ENCODE assay signal across 8 mouse cellular contexts in genomic region chr11:59786444-59787198, GRCm38 (mm10). TPM values are rescaled to one million over a fixed set of nuclear protein-coding genes. Genes with fewer than 3 reads are reported as not detected.
A peak's percentile ranks its signal among the peaks of the same experiment; 100 is the strongest.
DNase-seq lines count a peak whose midpoint lies in the region; ATAC-seq and TF ChIP-seq lines count a peak whose summit lies in the region.

No protein-coding gene starts in this region.

- peak overlapping the region; percentile 83 for H3K4me2 ChIP-seq in kidney, postnatal 0 days (ENCODE audit: low read length)
- peak overlapping the region; percentile 93 for H3K4me2 ChIP-seq in embryonic facial prominence, embryonic 15.5 days (replicated peaks)
- H3K4me2 ChIP-seq in limb, embryonic 13.5 days (replicated peaks): peak overlapping the region; percentile 97
- peak overlapping the region; percentile 90 for H3K4me2 ChIP-seq in neural tube, embryonic 12.5 days (replicated peaks)

- H3K27me3 ChIP-seq in kidney, postnatal 0 days (ENCODE audit: insufficient read depth, low read length): no peaks in the 10 kb centered on the region
- 0 out of 2 replicates have a peak, but pooled peaks cover 2% of the 10 kb centered on the region for H3K27me3 ChIP-seq in embryonic facial prominence, embryonic 15.5 days
- peaks cover 6% of the 10 kb centered on the region for H3K27me3 ChIP-seq in limb, embryonic 13.5 days
- H3K27me3 ChIP-seq in neural tube, embryonic 12.5 days (replicated peaks): peaks cover 6% of the 10 kb centered on the region

- no peaks in the 10 kb centered on the region for H3K36me3 ChIP-seq in kidney, postnatal 0 days (ENCODE audit: insufficient read depth, low read length)
- peaks cover 10% of the 10 kb centered on the region; the same call in 1 of the 2 replicates for H3K36me3 ChIP-seq in embryonic facial prominence, embryonic 15.5 days
- peaks cover 6% of the 10 kb centered on the region for H3K36me3 ChIP-seq in limb, embryonic 13.5 days
- peaks cover 6% of the 10 kb centered on the region for H3K36me3 ChIP-seq in neural tube, embryonic 12.5 days

- H3K27ac ChIP-seq in kidney, postnatal 0 days: no peak overlapping the region
- H3K27ac ChIP-seq in embryonic facial prominence, embryonic 15.5 days (replicated peaks): no peak overlapping the region
- H3K27ac ChIP-seq in limb, embryonic 13.5 days: no peak overlapping the region
- no peak overlapping the region for H3K27ac ChIP-seq in neural tube, embryonic 12.5 days

- intact Hi-C loops in left cerebral cortex, postnatal 25 days (cut with DNase I): no loop called here

- no peaks in the 10 kb centered on the region for H3K9me3 ChIP-seq in kidney, postnatal 0 days (replicated peaks; ENCODE audit: low read length)
- no peaks in the 10 kb centered on the region for H3K9me3 ChIP-seq in embryonic facial prominence, embryonic 15.5 days (replicated peaks)
- H3K9me3 ChIP-seq in limb, embryonic 13.5 days: no peaks in the 10 kb centered on the region
- no peaks in the 10 kb centered on the region for H3K9me3 ChIP-seq in neural tube, embryonic 12.5 days

- H3K9ac ChIP-seq in kidney, postnatal 0 days (ENCODE audit: low read depth, low read length): peak overlapping the region; percentile 49; the same call in 1 of the 2 replicates
- H3K9ac ChIP-seq in embryonic facial prominence, embryonic 15.5 days: peak overlapping the region; percentile 12; the same call in 1 of the 2 replicates
- H3K9ac ChIP-seq in limb, embryonic 13.5 days: peak overlapping the region; percentile 75
- peak overlapping the region; percentile 47; the same call in 1 of the 2 replicates for H3K9ac ChIP-seq in neural tube, embryonic 12.5 days

- peak; percentile 16; the same call in 1 of the 2 replicates for ATAC-seq in kidney, postnatal 0 days (replicated peaks; ENCODE audit: low FRiP score, low read depth)
- ATAC-seq in embryonic facial prominence, embryonic 15.5 days (ENCODE audit: insufficient number of reproducible peaks, low FRiP score, low TSS enrichment, low read depth): no peak
- no peak for ATAC-seq in limb, embryonic 13.5 days (ENCODE audit: low FRiP score, low read depth)
- 0 out of 2 replicates have a peak, but pooled peaks have one; percentile 44 for ATAC-seq in neural tube, embryonic 12.5 days (ENCODE audit: low FRiP score, low read depth)

- no peak for TF ChIP-seq CTCF in kidney, postnatal 0 days (IDR thresholded peaks at IDR 0.05; ENCODE audit: low read depth)

- DNase-seq in kidney, postnatal 0 days (ENCODE audit: low spot score): no peak
- no peak for DNase-seq in kidney, adult 9 months
- no peak for DNase-seq in left cerebral cortex, postnatal 25 days (ENCODE audit: low spot score in 2 of 2)
- no peak for DNase-seq in cerebellum, adult 9-10 months
- DNase-seq in right cerebral cortex, postnatal 25 days: no peak

- H3K4me1 ChIP-seq in kidney, postnatal 0 days (replicated peaks; ENCODE audit: insufficient read depth, low read length): no peaks in the 10 kb centered on the region; the same call in 1 of the 2 replicates
- peaks cover 9% of the 10 kb centered on the region for H3K4me1 ChIP-seq in embryonic facial prominence, embryonic 15.5 days
- H3K4me1 ChIP-seq in limb, embryonic 13.5 days: peaks cover 10% of the 10 kb centered on the region
- H3K4me1 ChIP-seq in neural tube, embryonic 12.5 days: peaks cover 7% of the 10 kb centered on the region

- H3K4me3 ChIP-seq in kidney, postnatal 0 days (replicated peaks; ENCODE audit: low read depth, low read length): peak overlapping the region; percentile 37
- H3K4me3 ChIP-seq in embryonic facial prominence, embryonic 15.5 days (replicated peaks): peak overlapping the region; percentile 49
- H3K4me3 ChIP-seq in limb, embryonic 13.5 days: peak overlapping the region; percentile 55
- peak overlapping the region; percentile 34; the same call in 1 of the 2 replicates for H3K4me3 ChIP-seq in neural tube, embryonic 12.5 days

- WGBS in kidney, postnatal 0 days: 39% methylated on average over 15 of the region's 15 CpGs
- WGBS in embryonic facial prominence, embryonic 15.5 days: 51% methylated on average over 15 of the region's 15 CpGs
- 52% methylated on average over 15 of the region's 15 CpGs for WGBS in limb, embryonic 13.5 days
- WGBS in neural tube, embryonic 12.5 days: 57% methylated on average over 15 of the region's 15 CpGs

RNA-seq across cellular contexts. Expression of gene Pld6, which starts 0.8 kb away (rescaled TPM):
- 2.9 and 3.1 TPM in 2 replicates for polyA plus RNA-seq in kidney, postnatal 0 days (2015; fragmentation: Nextera tagmentation; extraction: Ambion mirVana)
- polyA plus RNA-seq in embryonic facial prominence, embryonic 15.5 days (2015; fragmentation: Nextera tagmentation; extraction: Ambion mirVana): 2.8 and 3.8 TPM in 2 replicates
- polyA plus RNA-seq in limb, embryonic 13.5 days (2015; fragmentation: Nextera tagmentation; extraction: Ambion mirVana): 4.7 and 4.9 TPM in 2 replicates
- 1.0 and 1.7 TPM in 2 replicates for polyA plus RNA-seq in neural tube, embryonic 12.5 days (2016; fragmentation: Nextera tagmentation; extraction: Ambion mirVana)
- total RNA-seq in left cerebral cortex, postnatal 25 days (2021): 1 to 10 TPM in 1 of 2 experiments, under 1 TPM in 1; 0.46 to 1.5 TPM

RNA-seq across cellular contexts. Expression of gene Flcn, which starts 23.2 kb away (rescaled TPM):
- 30.6 and 31.7 TPM in 2 replicates for polyA plus RNA-seq in kidney, postnatal 0 days (2015; fragmentation: Nextera tagmentation; extraction: Ambion mirVana)
- polyA plus RNA-seq in embryonic facial prominence, embryonic 15.5 days (2015; fragmentation: Nextera tagmentation; extraction: Ambion mirVana): 36.6 and 38.9 TPM in 2 replicates
- 38.4 and 40.8 TPM in 2 replicates for polyA plus RNA-seq in limb, embryonic 13.5 days (2015; fragmentation: Nextera tagmentation; extraction: Ambion mirVana)
- 33.3 and 34.4 TPM in 2 replicates for polyA plus RNA-seq in neural tube, embryonic 12.5 days (2016; fragmentation: Nextera tagmentation; extraction: Ambion mirVana)
- total RNA-seq in left cerebral cortex, postnatal 25 days (2021): 10 to 100 TPM; 46.6 to 51.1 TPM

RNA-seq across cellular contexts. Expression of gene Nt5m, which starts 52.6 kb away (rescaled TPM):
- 41.1 and 42.4 TPM in 2 replicates for polyA plus RNA-seq in kidney, postnatal 0 days (2015; fragmentation: Nextera tagmentation; extraction: Ambion mirVana)
- polyA plus RNA-seq in embryonic facial prominence, embryonic 15.5 days (2015; fragmentation: Nextera tagmentation; extraction: Ambion mirVana): 42.7 and 43.4 TPM in 2 replicates
- 40.3 and 44.8 TPM in 2 replicates for polyA plus RNA-seq in limb, embryonic 13.5 days (2015; fragmentation: Nextera tagmentation; extraction: Ambion mirVana)
- 52.3 and 53.8 TPM in 2 replicates for polyA plus RNA-seq in neural tube, embryonic 12.5 days (2016; fragmentation: Nextera tagmentation; extraction: Ambion mirVana)
- total RNA-seq in left cerebral cortex, postnatal 25 days (2021): 10 to 100 TPM; 51.5 to 57.5 TPM

RNA-seq across cellular contexts. Expression of gene Cops3, which starts 53.0 kb away (rescaled TPM):
- 144 and 156 TPM in 2 replicates for polyA plus RNA-seq in kidney, postnatal 0 days (2015; fragmentation: Nextera tagmentation; extraction: Ambion mirVana)
- polyA plus RNA-seq in embryonic facial prominence, embryonic 15.5 days (2015; fragmentation: Nextera tagmentation; extraction: Ambion mirVana): 175 and 181 TPM in 2 replicates
- polyA plus RNA-seq in limb, embryonic 13.5 days (2015; fragmentation: Nextera tagmentation; extraction: Ambion mirVana): 219 and 228 TPM in 2 replicates
- polyA plus RNA-seq in neural tube, embryonic 12.5 days (2016; fragmentation: Nextera tagmentation; extraction: Ambion mirVana): 209 and 214 TPM in 2 replicates
- total RNA-seq in left cerebral cortex, postnatal 25 days (2021): 10 to 100 TPM; 69.4 to 71.9 TPM

Comparison
In these comparisons a context has a peak if more than half of its experiments do, and no peak if none do; other contexts are left out.
1. ATAC-seq: peak in kidney, postnatal 0 days (single experiment) and neural tube, embryonic 12.5 days (single experiment); none in embryonic facial prominence, embryonic 15.5 days (single experiment) and limb, embryonic 13.5 days (single experiment).
2. H3K9ac ChIP-seq: peak in every context shown above with its lines; median percentile 75 in limb, embryonic 13.5 days; 49 in kidney, postnatal 0 days; 47 in neural tube, embryonic 12.5 days; 12 in embryonic facial prominence, embryonic 15.5 days.
3. Peak in every context shown above with its lines, with median percentiles within 50 percentile points of each other: H3K4me2 ChIP-seq and H3K4me3 ChIP-seq.